Mouse (Mus musculus): ENCODE results near the gene Ncstn.

Gene Ncstn

GRCm38 (mm10) chr1:172026201-172026901, 56.2 kb downstream of the Ncstn start:
- peak; percentile 31 for DNase-seq

- no peak for DNase-seq
These were observed 57.2 kb downstream of the Ncstn start for GRCm38 (mm10) chr1:172025201-172025904.

GRCm38 (mm10) chr1:172024140-172024895, 58.3 kb downstream of the Ncstn start:
- DNase-seq = no peak

- DNase-seq = no peak
These were observed 62.6 kb downstream of the Ncstn start for GRCm38 (mm10) chr1:172019863-172020521.

GRCm38 (mm10) chr1:172019339-172019738, 63.3 kb downstream of the Ncstn start:
- no peak for DNase-seq

- no peak for DNase-seq
These were observed 64.0 kb downstream of the Ncstn start for GRCm38 (mm10) chr1:172018336-172019311.

- DNase-seq = no peak
These were observed 65.0 kb downstream of the Ncstn start for GRCm38 (mm10) chr1:172017517-172018070.

- no peak for DNase-seq
These were observed 65.7 kb downstream of the Ncstn start for GRCm38 (mm10) chr1:172016660-172017516.

- no peak for DNase-seq
These were observed 66.6 kb downstream of the Ncstn start for GRCm38 (mm10) chr1:172016031-172016430.
